Mouse (Mus musculus) hindbrain, embryonic 13.5 days (tissue): ENCODE data around the gene Bnipl. TPM values are rescaled to one million over a fixed set of nuclear protein-coding genes. Genes with fewer than 3 reads are reported as not detected.

Experiments
- ATAC-seq: fragments of 200-750 bp; cut with Nextera tagmentation; 2 replicates; pipeline ENCODE4 v1.8.0; 2017; ENCODE audit warnings: moderate TSS enrichment; ENCODE audit not compliant: low FRiP score
- H3K27ac ChIP-seq: fragments of 300-500 bp; sonication (generic); 2 replicates; pipeline ENCODE4 v1.5.1; 2015; ENCODE audit warnings: inconsistent platforms, mild to moderate bottlenecking, moderate library complexity
- H3K27me3 ChIP-seq: fragments of 300-500 bp; sonication (generic); 2 replicates; pipeline ENCODE4 v1.6.1; 2015; ENCODE audit warnings: mild to moderate bottlenecking, inconsistent platforms
- H3K36me3 ChIP-seq: fragments of 300-500 bp; sonication (generic); 2 replicates; pipeline ENCODE4 v1.6.1; 2015; ENCODE audit warnings: mild to moderate bottlenecking, inconsistent platforms
- H3K4me1 ChIP-seq: fragments of 300-500 bp; sonication (generic); replicated peaks from 2 replicates; pipeline ENCODE4 v1.6.1; 2015; ENCODE audit warnings: inconsistent platforms
- H3K4me2 ChIP-seq: fragments of 300-500 bp; sonication (generic); 2 replicates; pipeline ENCODE4 v1.6.1; 2015; ENCODE audit warnings: inconsistent platforms, mild to moderate bottlenecking, moderate library complexity
- H3K4me3 ChIP-seq: fragments of 300-500 bp; sonication (generic); 2 replicates; pipeline ENCODE4 v1.5.1; 2015; ENCODE audit warnings: mild to moderate bottlenecking, inconsistent platforms
- H3K9ac ChIP-seq: fragments of 300-500 bp; sonication (generic); 2 replicates; pipeline ENCODE4 v1.6.1; 2015; ENCODE audit warnings: mild to moderate bottlenecking, inconsistent platforms
- H3K9me3 ChIP-seq: fragments of 300-500 bp; sonication (generic); 2 replicates; pipeline ENCODE4 v1.6.1; 2016; ENCODE audit warnings: inconsistent platforms
- WGBS: fragments of 180-500 bp; shearing (Covaris S2); methylation state at CpG from one replicate; pipeline ENCODE4 v1.1.7; 2015; 5-methylcytosine and 5-hydroxymethylcytosine counted together
- polyA plus RNA-seq: library from polyadenylated mRNA; unstranded; fragments of >200 nt; fragmentation: Nextera tagmentation; extraction: Ambion mirVana; gene quantifications from 2 replicates; pipeline ENCODE4 v1.2.1, GENCODE M21; 2015

Gene Bnipl
- polyA plus RNA-seq, 1 experiment from 2014 or later, result 0.25 TPM

GRCm38 (mm10) chr3:95247660-95248336 lies 3.2 kb downstream of the Bnipl start:
- Histone ChIP-seq H3K36me3 (peaks cover 40% of the 10 kb centered on the region), H3K4me2 (no peak overlapping the region), H3K27me3 (no peaks in the 10 kb centered on the region), H3K9ac (no peak overlapping the region), H3K4me1 (no peaks in the 10 kb centered on the region), H3K27ac (no peak overlapping the region), H3K4me3 (no peak overlapping the region), H3K9me3 (0 out of 2 replicates have a peak, but pooled peaks cover 3% of the 10 kb centered on the region)
- ATAC-seq, result no peak
- WGBS, result 63% methylated on average over 1 of the region's 1 CpGs

- Histone ChIP-seq H3K27ac (no peak overlapping the region), H3K4me2 (no peak overlapping the region), H3K36me3 (peaks cover 41% of the 10 kb centered on the region), H3K4me3 (no peak overlapping the region), H3K27me3 (no peaks in the 10 kb centered on the region), H3K9ac (no peak overlapping the region), H3K9me3 (0 out of 2 replicates have a peak, but pooled peaks cover 3% of the 10 kb centered on the region), H3K4me1 (no peaks in the 10 kb centered on the region)
- ATAC-seq, result no peak
- 82% methylated on average over 5 of the region's 5 CpGs for WGBS
These were observed 4.3 kb downstream of the Bnipl start for GRCm38 (mm10) chr3:95246465-95247231.

- no peaks in the 10 kb centered on the region for H3K27me3 ChIP-seq
- H3K27ac ChIP-seq, result no peak overlapping the region
- H3K9ac ChIP-seq, result no peak overlapping the region
- 77% methylated on average over 2 of the region's 2 CpGs for WGBS
- no peaks in the 10 kb centered on the region for H3K4me1 ChIP-seq
- H3K4me2 ChIP-seq, result no peak overlapping the region
- H3K4me3 ChIP-seq, result no peak overlapping the region
- peaks cover 36% of the 10 kb centered on the region for H3K36me3 ChIP-seq
- no peak for ATAC-seq
- 0 out of 2 replicates have a peak, but pooled peaks cover 3% of the 10 kb centered on the region for H3K9me3 ChIP-seq
These were observed 7.9 kb downstream of the Bnipl start for GRCm38 (mm10) chr3:95243086-95243485.

GRCm38 (mm10) chr3:95241498-95241897 lies 9.5 kb downstream of the Bnipl start, which contains the start of gene Gm128:
Gene Gm128, minus strand, starts transcription at chr3:95241598.
- Histone ChIP-seq H3K27ac (no peak within 1 kb of the TSS), H3K4me3 (no peak within 1 kb of the TSS), H3K4me2 (no peak within 1 kb of the TSS), H3K9ac (0 out of 2 replicates have a peak within 1 kb of the TSS, but pooled peaks have one; percentile 8), H3K27me3 (no peaks in the 10 kb centered on the region), H3K4me1 (no peaks in the 10 kb centered on the region), H3K9me3 (0 out of 2 replicates have a peak, but pooled peaks cover 3% of the 10 kb centered on the region), H3K36me3 (peaks cover 47% of the 10 kb centered on the region)
- 80% methylated on average over 7 of the region's 7 CpGs for WGBS
- ATAC-seq, result no peak

- no peak overlapping the region for H3K4me3 ChIP-seq
- H3K4me2 ChIP-seq, result no peak overlapping the region
- 0 out of 2 replicates have a peak overlapping the region, but pooled peaks have one; percentile 8 for H3K9ac ChIP-seq
- H3K27ac ChIP-seq, result no peak overlapping the region
- H3K36me3 ChIP-seq, result peaks cover 51% of the 10 kb centered on the region
- ATAC-seq, result no peak
- WGBS, result 32% methylated on average over 17 of the region's 17 CpGs
- 0 out of 2 replicates have a peak, but pooled peaks cover 3% of the 10 kb centered on the region for H3K9me3 ChIP-seq
- H3K27me3 ChIP-seq, result no peaks in the 10 kb centered on the region
- H3K4me1 ChIP-seq, result no peaks in the 10 kb centered on the region
These were observed 10.1 kb downstream of the Bnipl start for GRCm38 (mm10) chr3:95240900-95241299.

GRCm38 (mm10) chr3:95239971-95240370 lies 11.0 kb downstream of the Bnipl start:
- Histone ChIP-seq H3K4me2 (no peak overlapping the region), H3K9ac (no peak overlapping the region), H3K4me3 (no peak overlapping the region), H3K36me3 (peaks cover 51% of the 10 kb centered on the region), H3K9me3 (no peaks in the 10 kb centered on the region), H3K4me1 (no peaks in the 10 kb centered on the region), H3K27me3 (no peaks in the 10 kb centered on the region), H3K27ac (no peak overlapping the region)
- no peak for ATAC-seq
- WGBS, result 89% methylated on average over 12 of the region's 12 CpGs

GRCm38 (mm10) chr3:95239022-95239421 lies 12.0 kb downstream of the Bnipl start:
- Histone ChIP-seq H3K4me1 (no peaks in the 10 kb centered on the region), H3K4me3 (no peak overlapping the region), H3K27me3 (no peaks in the 10 kb centered on the region), H3K9me3 (no peaks in the 10 kb centered on the region), H3K9ac (no peak overlapping the region), H3K36me3 (peaks cover 57% of the 10 kb centered on the region), H3K4me2 (no peak overlapping the region), H3K27ac (no peak overlapping the region)
- 92% methylated on average over 6 of the region's 6 CpGs for WGBS
- ATAC-seq, result no peak

- Histone ChIP-seq H3K27me3 (no peaks in the 10 kb centered on the region), H3K36me3 (peaks cover 65% of the 10 kb centered on the region), H3K4me2 (no peak overlapping the region), H3K4me1 (peaks cover 3% of the 10 kb centered on the region; the same call in 1 of the 2 replicates), H3K9me3 (no peaks in the 10 kb centered on the region), H3K4me3 (no peak overlapping the region), H3K27ac (no peak overlapping the region), H3K9ac (no peak overlapping the region)
- 92% methylated on average over 8 of the region's 8 CpGs for WGBS
- ATAC-seq, result no peak
These were observed 13.4 kb downstream of the Bnipl start for GRCm38 (mm10) chr3:95237541-95238099.

- Histone ChIP-seq H3K36me3 (peaks cover 70% of the 10 kb centered on the region), H3K27ac (no peak overlapping the region; the same call in 1 of the 2 replicates), H3K27me3 (no peaks in the 10 kb centered on the region), H3K9ac (no peak overlapping the region), H3K9me3 (no peaks in the 10 kb centered on the region), H3K4me3 (no peak overlapping the region), H3K4me2 (no peak overlapping the region), H3K4me1 (peaks cover 21% of the 10 kb centered on the region)
- 73% methylated on average over 23 of the region's 23 CpGs for WGBS
- ATAC-seq, result no peak
These were observed 15.3 kb downstream of the Bnipl start for GRCm38 (mm10) chr3:95235386-95236301.

- H3K9me3 ChIP-seq, result no peaks in the 10 kb centered on the region
- H3K4me2 ChIP-seq, result no peak overlapping the region
- no peak overlapping the region for H3K27ac ChIP-seq
- no peak overlapping the region for H3K4me3 ChIP-seq
- H3K9ac ChIP-seq, result no peak overlapping the region
- WGBS, result 82% methylated on average over 16 of the region's 16 CpGs
- peaks cover 36% of the 10 kb centered on the region for H3K4me1 ChIP-seq
- ATAC-seq, result no peak
- no peaks in the 10 kb centered on the region for H3K27me3 ChIP-seq
- peaks cover 70% of the 10 kb centered on the region for H3K36me3 ChIP-seq
These were observed 17.6 kb downstream of the Bnipl start for GRCm38 (mm10) chr3:95233303-95233980.

GRCm38 (mm10) chr3:95232771-95233170 lies 18.2 kb downstream of the Bnipl start:
- Histone ChIP-seq H3K9me3 (no peaks in the 10 kb centered on the region), H3K27ac (no peak overlapping the region), H3K4me2 (no peak overlapping the region), H3K27me3 (no peaks in the 10 kb centered on the region), H3K36me3 (peaks cover 63% of the 10 kb centered on the region), H3K4me3 (no peak overlapping the region), H3K4me1 (peaks cover 36% of the 10 kb centered on the region), H3K9ac (0 out of 2 replicates have a peak overlapping the region, but pooled peaks have one; percentile 24)
- no peak for ATAC-seq
- WGBS, result 93% methylated on average over 7 of the region's 7 CpGs
